Mouse (Mus musculus) T-helper 2 cell (primary cell): ENCODE measurements at regions not wholly inside any gene's neighbourhood (a gene's known extent, or its start where the extent isn't known, plus 50 kb on each side); places are given as distances from the start of the nearest gene placed in this dataset.
"Not testable (repeated sequence)": the region's sequence is repeated elsewhere in the genome, so short reads cannot be mapped to it uniquely, and the experiment has no call there.

Experiments used
- in situ Hi-C: fragments of 300-600 bp; cut with MboI, MseI; formaldehyde crosslinking; loops from one replicate; pipeline ENCODE4 v1.15.1; 2025; ENCODE audit warnings: high pct_unique_total_duplicates

- in situ Hi-C loops: no loop called here
Measured at GRCm38 (mm10) chr1:177501288-177501687, 59.1 kb downstream of the Zbtb18 start.

GRCm38 (mm10) chr1:177503946-177504345 lies 61.8 kb downstream of the Zbtb18 start:
- in situ Hi-C loops: no loop called here

DNA sequence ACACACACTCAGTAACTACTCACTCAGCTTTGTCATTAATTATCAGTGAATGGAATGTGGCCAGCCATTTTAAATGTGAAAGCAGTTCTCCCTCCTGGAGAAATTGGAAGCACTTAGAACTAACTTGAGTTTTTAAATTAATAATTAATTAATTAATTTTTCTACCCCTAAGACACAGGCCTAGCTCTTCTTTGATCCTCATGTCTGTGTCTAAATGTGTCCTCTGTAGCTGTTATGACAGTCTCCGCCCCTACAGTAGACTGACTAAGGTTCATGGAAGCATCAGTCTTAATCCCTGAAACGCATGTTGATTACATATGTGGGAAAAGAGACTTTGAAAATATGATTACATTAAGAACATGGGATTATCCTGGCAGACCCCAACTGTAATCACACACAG lies 62.6 kb downstream of the Zbtb18 start:
- in situ Hi-C loops: no loop called here

DNA sequence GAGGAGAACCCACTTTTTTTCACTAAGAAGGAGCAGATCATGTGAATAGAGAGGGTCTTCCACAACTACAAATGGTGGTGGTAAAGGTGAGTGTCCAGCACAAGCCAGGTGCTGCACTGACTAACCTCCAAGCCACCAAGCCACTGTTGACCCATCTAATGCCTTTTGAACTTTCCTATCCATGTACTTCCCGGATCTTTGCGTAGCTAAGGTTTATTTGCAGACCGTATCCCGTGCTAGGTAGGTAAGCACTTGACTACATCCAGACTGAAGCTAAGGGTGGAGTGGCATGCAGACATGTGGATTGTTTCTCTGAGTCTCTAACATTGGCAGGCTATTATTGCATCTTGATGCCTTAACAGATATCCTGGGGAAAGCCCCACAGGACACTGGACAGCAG lies 65.2 kb downstream of the Zbtb18 start:
- in situ Hi-C loops: not testable (repeated sequence)

GRCm38 (mm10) chr1:177509786-177510185 lies 67.6 kb downstream of the Zbtb18 start:
- in situ Hi-C loops: no loop called here

- in situ Hi-C loops: no loop called here
Measured at GRCm38 (mm10) chr1:177512116-177512515, 70.0 kb downstream of the Zbtb18 start.

- in situ Hi-C loops: no loop called here
Measured at GRCm38 (mm10) chr1:177517934-177518610, 75.9 kb downstream of the Zbtb18 start.

DNA sequence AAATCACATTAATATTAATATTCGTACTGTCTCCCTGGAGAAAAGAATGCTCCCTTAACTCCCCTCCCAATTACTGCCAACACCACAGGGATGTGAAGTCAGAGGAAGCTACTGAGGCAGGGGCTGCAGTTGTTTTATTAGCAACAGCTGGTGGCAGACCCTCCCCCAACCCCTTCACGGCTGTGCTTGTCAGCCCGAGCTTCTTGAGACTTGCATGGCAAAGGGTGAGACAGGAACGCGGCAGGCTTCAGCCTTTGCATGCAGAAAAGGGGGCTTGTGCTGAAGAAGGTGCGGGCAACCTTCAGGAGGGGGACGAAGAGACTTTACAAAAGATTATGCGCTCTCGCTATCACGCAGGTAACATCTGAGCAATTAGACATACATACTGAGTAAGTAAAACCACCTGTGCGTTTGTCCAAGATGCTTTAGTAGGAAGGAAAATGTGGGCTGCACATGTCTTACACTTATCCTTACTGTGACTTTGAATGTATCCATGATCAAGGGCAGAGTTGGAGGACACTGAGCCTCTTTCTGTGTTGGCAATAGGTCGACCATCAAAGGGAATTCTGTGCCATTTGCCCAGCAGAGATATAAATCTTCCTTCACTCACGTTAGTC lies 76.9 kb downstream of the Zbtb18 start:
- in situ Hi-C loops: no loop called here

DNA sequence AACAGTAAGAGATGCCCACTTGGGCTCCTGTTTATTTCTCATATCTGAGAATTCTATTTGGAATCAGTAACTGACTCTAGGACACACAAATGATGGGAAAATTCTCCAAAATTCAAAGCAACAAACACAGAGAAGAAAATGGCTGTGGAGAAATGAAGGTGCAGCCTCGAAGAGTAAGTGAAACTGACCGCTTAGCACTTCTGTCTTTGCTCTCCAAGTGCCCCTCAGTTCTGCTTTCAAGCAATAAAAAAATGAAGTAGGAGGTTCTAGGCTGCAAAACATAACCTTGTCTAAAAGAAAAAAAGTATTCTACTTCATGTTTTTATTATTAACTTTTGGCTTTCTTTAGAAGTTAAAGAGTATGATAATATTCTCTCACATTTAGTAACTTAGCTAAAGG lies 79.0 kb downstream of the Zbtb18 start:
- in situ Hi-C loops: no loop called here

- in situ Hi-C loops: no loop called here
Measured at GRCm38 (mm10) chr1:177525141-177525540, 83.0 kb downstream of the Zbtb18 start.

GRCm38 (mm10) chr1:177531791-177532190 lies 89.6 kb downstream of the Zbtb18 start:
- in situ Hi-C loops: no loop called here

DNA sequence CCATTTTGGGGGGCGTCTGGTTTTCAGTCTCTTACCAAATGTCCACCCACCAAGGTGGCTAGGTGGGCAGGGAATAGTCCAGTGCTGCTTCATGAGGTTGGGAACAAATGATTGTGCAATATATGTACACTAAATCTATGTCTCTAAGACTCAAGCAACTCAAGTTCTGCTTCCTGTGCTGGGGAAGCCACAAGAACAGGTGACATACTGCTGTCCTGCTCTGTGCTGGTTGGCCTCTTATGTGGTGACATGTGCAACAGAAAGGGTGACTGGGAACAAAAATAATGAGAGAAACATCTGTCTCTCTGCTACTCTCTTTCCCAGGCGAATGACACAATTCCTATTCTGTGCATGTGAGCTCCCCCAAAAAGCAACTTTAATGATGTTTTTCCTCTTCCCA lies 90.5 kb downstream of the Zbtb18 start:
- in situ Hi-C loops: no loop called here

- in situ Hi-C loops: no loop called here
Measured at GRCm38 (mm10) chr1:177533332-177533731, 91.2 kb downstream of the Zbtb18 start.

GRCm38 (mm10) chr1:177545031-177545735 lies 103.0 kb downstream of the Zbtb18 start:
- in situ Hi-C loops: no loop called here

DNA sequence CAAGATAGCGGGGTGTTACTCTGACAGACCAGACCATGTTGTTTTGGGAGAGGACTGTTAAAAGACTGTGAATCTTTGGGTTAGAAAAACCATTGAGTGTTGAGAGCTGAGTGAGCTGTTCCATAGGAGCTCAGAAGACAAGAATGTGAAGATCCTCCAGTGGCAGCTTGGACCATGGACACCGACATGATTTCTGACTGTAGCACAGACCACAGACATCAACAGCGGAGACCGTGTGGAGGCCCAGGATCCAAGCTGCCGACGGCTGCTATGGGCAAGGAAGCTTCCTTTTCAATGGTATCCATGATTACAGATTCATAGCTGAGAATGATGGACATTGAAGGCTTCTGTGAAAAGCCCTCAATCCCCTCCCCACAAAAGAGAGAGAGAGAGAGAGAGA lies 105.6 kb downstream of the Zbtb18 start:
- in situ Hi-C loops: no loop called here

DNA sequence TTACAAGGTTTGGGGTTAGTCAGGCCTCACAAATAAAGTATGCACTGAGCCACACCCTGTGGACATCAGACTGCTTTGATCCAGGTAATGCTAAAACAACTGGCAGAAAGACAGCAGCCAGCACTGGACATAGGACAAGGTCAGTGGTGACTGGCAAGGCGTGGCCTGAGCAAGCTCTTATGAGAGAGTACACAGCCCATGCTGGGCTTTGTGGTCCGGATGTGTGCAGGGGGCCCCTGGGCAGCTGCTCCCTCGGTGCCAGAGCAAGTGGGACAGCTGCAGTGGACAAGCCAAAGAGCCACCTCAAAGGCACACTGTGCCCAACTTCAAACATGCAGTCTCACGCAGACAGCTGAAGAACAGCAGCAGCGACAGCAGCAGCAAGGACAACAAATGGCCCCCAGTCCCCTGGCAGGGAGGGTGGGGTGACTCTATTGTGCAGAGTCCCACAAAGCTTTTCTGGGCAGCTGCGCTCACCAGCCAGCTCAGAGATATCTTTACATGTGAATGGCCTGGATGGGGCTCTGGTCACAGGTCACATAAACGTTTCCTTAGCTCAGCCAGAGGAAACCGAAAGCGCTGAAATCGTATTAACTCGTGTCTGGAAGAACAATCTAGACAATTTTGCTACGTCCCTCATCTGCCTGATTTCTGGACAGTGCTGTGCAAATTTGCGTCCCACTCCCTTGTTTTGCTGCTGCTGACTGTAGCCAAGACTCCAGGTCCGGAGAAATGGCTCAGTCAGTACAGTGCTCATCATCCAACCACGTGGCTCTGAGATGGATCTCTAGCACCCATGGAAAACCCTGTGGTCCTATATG lies 113.5 kb downstream of the Zbtb18 start:
- in situ Hi-C loops: no loop called here

- in situ Hi-C loops: no loop called here
Measured at GRCm38 (mm10) chr1:177557432-177557831, 115.3 kb downstream of the Zbtb18 start.

DNA sequence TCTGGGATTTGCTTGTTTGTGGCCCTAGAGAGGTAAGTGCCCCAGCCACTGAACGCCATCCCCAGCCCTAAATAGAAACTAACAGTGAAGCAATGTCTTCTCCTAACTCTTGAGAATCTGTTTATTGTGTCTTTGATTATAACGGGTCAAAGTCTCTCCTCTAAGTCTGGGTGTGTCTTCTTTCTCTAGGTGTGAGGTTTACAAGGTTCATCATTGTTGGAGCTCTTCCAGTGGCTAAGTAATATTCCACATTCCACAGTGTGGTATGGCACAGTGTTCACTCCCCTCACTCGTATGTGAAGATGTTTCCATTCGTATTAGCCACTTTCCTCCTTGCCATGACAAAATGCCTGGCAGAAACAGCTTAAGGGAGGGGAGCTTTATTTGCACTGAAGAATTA lies 115.7 kb downstream of the Zbtb18 start:
- in situ Hi-C loops: no loop called here

- in situ Hi-C loops: loop anchor here (10.0 kb wide), 1 partner anchor 823 kb away; no protein-coding TSS in a partner anchor
Measured at GRCm38 (mm10) chr1:177561716-177562588, 119.8 kb downstream of the Zbtb18 start.

- in situ Hi-C loops: loop anchor here (10.0 kb wide), 1 partner anchor 822 kb away; no protein-coding TSS in a partner anchor
Measured at GRCm38 (mm10) chr1:177562589-177562912, 120.4 kb downstream of the Zbtb18 start.

DNA sequence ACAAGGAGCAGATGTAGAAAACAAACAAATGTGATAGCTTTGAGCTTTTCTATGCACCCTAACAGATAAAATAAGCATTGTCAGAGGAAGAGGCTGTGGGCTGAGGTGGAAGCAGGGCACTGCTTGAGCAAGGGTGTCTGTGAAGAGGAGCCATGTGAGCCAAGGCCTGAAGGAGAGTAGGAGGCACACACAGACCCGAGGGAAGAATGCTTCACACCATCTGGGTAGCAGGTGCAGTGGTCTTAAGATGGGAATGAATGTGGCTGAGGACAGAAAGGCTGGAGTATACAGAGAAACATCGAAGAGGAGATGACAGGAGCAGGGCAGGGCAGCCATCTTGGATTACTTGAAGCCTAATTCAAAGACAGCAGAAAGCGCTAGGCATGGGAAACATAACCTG lies 123.5 kb downstream of the Zbtb18 start:
- in situ Hi-C loops: loop anchor here (10.0 kb wide), 1 partner anchor 819 kb away; no protein-coding TSS in a partner anchor
